Mouse (Mus musculus): Measurements from ENCODE around the gene Vwa8. TPM values are rescaled to one million over a fixed set of nuclear protein-coding genes. Genes with fewer than 3 reads are reported as not detected.
A peak's percentile ranks its signal among the peaks of the same experiment; 100 is the strongest.

Vwa8 gene
- polyA plus RNA-seq, 1 experiment from 2014 or later, result 8.5 TPM

GRCm38 (mm10) chr14:78849961-78850578 is 1.2 kb downstream of the Vwa8 start:
- H3K4me2 ChIP-seq, result peak overlapping the region; percentile 79
- H3K36me3 ChIP-seq, result no peaks in the 10 kb centered on the region
- H3K27ac ChIP-seq, result peak overlapping the region; percentile 80; the same call in 1 of the 2 replicates
- no peak for ATAC-seq
- WGBS (ENCODE audit: insufficient replicate concordance), result 50% methylated on average over 5 of the region's 5 CpGs
- H3K9me3 ChIP-seq (replicated peaks), result no peaks in the 10 kb centered on the region
- peak overlapping the region; percentile 80 for H3K4me3 ChIP-seq
- H3K9ac ChIP-seq, result peak overlapping the region; percentile 80; the same call in 1 of the 2 replicates
- H3K27me3 ChIP-seq (replicated peaks), result no peaks in the 10 kb centered on the region
- peaks cover 35% of the 10 kb centered on the region for H3K4me1 ChIP-seq

- Histone ChIP-seq H3K27me3 (replicated peaks) (no peaks in the 10 kb centered on the region), H3K4me2 (peak overlapping the region; percentile 79), H3K27ac (0 out of 2 replicates have a peak overlapping the region, but pooled peaks have one; percentile 48), H3K9ac (no peak overlapping the region), H3K4me3 (no peak overlapping the region), H3K36me3 (no peaks in the 10 kb centered on the region), H3K4me1 (peaks cover 35% of the 10 kb centered on the region), H3K9me3 (replicated peaks) (no peaks in the 10 kb centered on the region)
- ATAC-seq, result peak; percentile 71
- 61% methylated on average over 8 of the region's 8 CpGs for WGBS (ENCODE audit: insufficient replicate concordance)
Measured at GRCm38 (mm10) chr14:78850666-78851065, 1.8 kb downstream of the Vwa8 start.

GRCm38 (mm10) chr14:78851366-78851765 is 2.5 kb downstream of the Vwa8 start:
- Histone ChIP-seq H3K27me3 (replicated peaks) (no peaks in the 10 kb centered on the region), H3K4me1 (peaks cover 35% of the 10 kb centered on the region), H3K4me3 (no peak overlapping the region), H3K9ac (no peak overlapping the region), H3K27ac (peak overlapping the region; percentile 30; the same call in 1 of the 2 replicates), H3K36me3 (no peaks in the 10 kb centered on the region), H3K9me3 (replicated peaks) (no peaks in the 10 kb centered on the region), H3K4me2 (0 out of 2 replicates have a peak overlapping the region, but pooled peaks have one; percentile 17)
- no peak for ATAC-seq
- 40% methylated on average over 3 of the region's 3 CpGs for WGBS (ENCODE audit: insufficient replicate concordance)

GRCm38 (mm10) chr14:78852401-78853246 is 3.8 kb downstream of the Vwa8 start:
- no peaks in the 10 kb centered on the region for H3K36me3 ChIP-seq
- no peak overlapping the region for H3K4me3 ChIP-seq
- peaks cover 34% of the 10 kb centered on the region for H3K4me1 ChIP-seq
- ATAC-seq, result no peak
- WGBS (ENCODE audit: insufficient replicate concordance), result 73% methylated on average over 5 of the region's 5 CpGs
- H3K9me3 ChIP-seq (replicated peaks), result no peaks in the 10 kb centered on the region
- H3K27me3 ChIP-seq (replicated peaks), result no peaks in the 10 kb centered on the region
- H3K4me2 ChIP-seq, result no peak overlapping the region
- no peak overlapping the region for H3K9ac ChIP-seq
- H3K27ac ChIP-seq, result no peak overlapping the region

- Histone ChIP-seq H3K27me3 (replicated peaks) (no peaks in the 10 kb centered on the region), H3K4me2 (no peak overlapping the region), H3K4me1 (no peaks in the 10 kb centered on the region), H3K27ac (no peak overlapping the region), H3K36me3 (peaks cover 3% of the 10 kb centered on the region; the same call in 1 of the 2 replicates), H3K9ac (no peak overlapping the region), H3K9me3 (replicated peaks) (no peaks in the 10 kb centered on the region), H3K4me3 (no peak overlapping the region)
- WGBS (ENCODE audit: insufficient replicate concordance), result 77% methylated on average over 5 of the region's 5 CpGs
- ATAC-seq, result no peak
Measured at GRCm38 (mm10) chr14:78861156-78861555, 12.3 kb downstream of the Vwa8 start.

- 55% methylated on average over 2 of the region's 2 CpGs for WGBS (ENCODE audit: insufficient replicate concordance)
- H3K4me3 ChIP-seq, result no peak overlapping the region
- no peak overlapping the region for H3K9ac ChIP-seq
- H3K36me3 ChIP-seq, result peaks cover 19% of the 10 kb centered on the region
- no peaks in the 10 kb centered on the region for H3K27me3 ChIP-seq (replicated peaks)
- no peak for ATAC-seq
- no peaks in the 10 kb centered on the region for H3K9me3 ChIP-seq (replicated peaks)
- H3K27ac ChIP-seq, result no peak overlapping the region
- no peaks in the 10 kb centered on the region for H3K4me1 ChIP-seq
- no peak overlapping the region for H3K4me2 ChIP-seq
Measured at GRCm38 (mm10) chr14:78870036-78870435, 21.2 kb downstream of the Vwa8 start.

- H3K9me3 ChIP-seq (replicated peaks), result no peaks in the 10 kb centered on the region
- peaks cover 8% of the 10 kb centered on the region; the same call in 1 of the 2 replicates for H3K36me3 ChIP-seq
- H3K4me2 ChIP-seq, result no peak overlapping the region
- peak; percentile 44; the same call in 1 of the 2 replicates for ATAC-seq
- WGBS (ENCODE audit: insufficient replicate concordance), result 17% methylated on average over 2 of the region's 2 CpGs
- no peak overlapping the region; the same call in 1 of the 2 replicates for H3K27ac ChIP-seq
- no peak overlapping the region for H3K4me3 ChIP-seq
- H3K4me1 ChIP-seq, result peaks cover 26% of the 10 kb centered on the region
- H3K9ac ChIP-seq, result no peak overlapping the region
- H3K27me3 ChIP-seq (replicated peaks), result no peaks in the 10 kb centered on the region
Measured at GRCm38 (mm10) chr14:78877176-78877575, 28.3 kb downstream of the Vwa8 start.

GRCm38 (mm10) chr14:78878402-78879045 is 29.7 kb downstream of the Vwa8 start:
- Histone ChIP-seq H3K9me3 (replicated peaks) (no peaks in the 10 kb centered on the region), H3K9ac (no peak overlapping the region), H3K36me3 (no peaks in the 10 kb centered on the region), H3K4me2 (no peak overlapping the region), H3K4me1 (peaks cover 26% of the 10 kb centered on the region), H3K27me3 (replicated peaks) (no peaks in the 10 kb centered on the region), H3K4me3 (no peak overlapping the region), H3K27ac (no peak overlapping the region)
- WGBS (ENCODE audit: insufficient replicate concordance), result 52% methylated on average over 13 of the region's 13 CpGs
- peak; percentile 44; the same call in 1 of the 2 replicates for ATAC-seq

- 0 out of 2 replicates have a peak, but pooled peaks have one; percentile 57 for ATAC-seq
- Histone ChIP-seq H3K9me3 (replicated peaks) (no peaks in the 10 kb centered on the region), H3K27me3 (replicated peaks) (no peaks in the 10 kb centered on the region), H3K36me3 (no peaks in the 10 kb centered on the region), H3K4me2 (no peak overlapping the region), H3K4me3 (no peak overlapping the region), H3K4me1 (peaks cover 26% of the 10 kb centered on the region), H3K9ac (no peak overlapping the region), H3K27ac (no peak overlapping the region)
- WGBS (ENCODE audit: insufficient replicate concordance), result 36% methylated on average over 4 of the region's 4 CpGs
Measured at GRCm38 (mm10) chr14:78880879-78881278, 32.0 kb downstream of the Vwa8 start.

- Histone ChIP-seq H3K4me1 (peaks cover 26% of the 10 kb centered on the region), H3K27ac (no peak overlapping the region), H3K9ac (no peak overlapping the region), H3K4me2 (no peak overlapping the region), H3K27me3 (replicated peaks) (no peaks in the 10 kb centered on the region), H3K36me3 (no peaks in the 10 kb centered on the region), H3K9me3 (replicated peaks) (no peaks in the 10 kb centered on the region), H3K4me3 (no peak overlapping the region)
- 77% methylated on average over 10 of the region's 10 CpGs for WGBS (ENCODE audit: insufficient replicate concordance)
- ATAC-seq, result no peak
Measured at GRCm38 (mm10) chr14:78881563-78881962, 32.7 kb downstream of the Vwa8 start.

GRCm38 (mm10) chr14:78885915-78886534 is 37.2 kb downstream of the Vwa8 start:
- Histone ChIP-seq H3K9me3 (replicated peaks) (no peaks in the 10 kb centered on the region), H3K4me1 (no peaks in the 10 kb centered on the region), H3K27me3 (replicated peaks) (no peaks in the 10 kb centered on the region), H3K9ac (no peak overlapping the region), H3K36me3 (no peaks in the 10 kb centered on the region), H3K27ac (no peak overlapping the region), H3K4me3 (no peak overlapping the region), H3K4me2 (no peak overlapping the region)
- no peak for ATAC-seq
- WGBS (ENCODE audit: insufficient replicate concordance), result 66% methylated on average over 7 of the region's 7 CpGs

Data from liver, embryonic 12.5 days (tissue).